Mouse (Mus musculus): ENCODE measurements around the gene Gria4.

- no peak for TF ChIP-seq CTCF (IDR thresholded peaks at IDR 0.05; ENCODE audit: borderline replicate concordance, insufficient read depth, low read depth, low read length)
- TF ChIP-seq POLR2A (IDR thresholded peaks at IDR 0.05; ENCODE audit: borderline replicate concordance, insufficient read depth, low read length) = no peak
These were observed 190.7 kb downstream of the Gria4 start for GRCm38 (mm10) chr9:4605354-4605753.

All from cerebellum, adult 2 months (tissue).